Mouse (Mus musculus): Measurements from ENCODE around the gene Ubtd2. TPM values are rescaled to one million over a fixed set of nuclear protein-coding genes. Genes with fewer than 3 reads are reported as not detected.

The Ubtd2 gene
- polyA plus RNA-seq, 1 experiment from 2014 or later = 3.2 TPM

- Histone ChIP-seq H3K36me3 (replicated peaks; ENCODE audit: insufficient read depth, low read length) (no peaks in the 10 kb centered on the region), H3K27me3 (ENCODE audit: insufficient read depth, low read length) (no peaks in the 10 kb centered on the region), H3K4me2 (ENCODE audit: low read depth, low read length) (no peak overlapping the region), H3K27ac (ENCODE audit: low read depth) (no peak overlapping the region), H3K9ac (replicated peaks) (no peak overlapping the region), H3K9me3 (ENCODE audit: low read length) (no peaks in the 10 kb centered on the region), H3K4me1 (ENCODE audit: insufficient read depth) (no peaks in the 10 kb centered on the region), H3K4me3 (ENCODE audit: low read depth, low read length) (no peak overlapping the region)
- ATAC-seq (no peak), DNase-seq (no peak)
- TF ChIP-seq CTCF (IDR thresholded peaks at IDR 0.05; ENCODE audit: low read depth) (no peak), EP300 (IDR thresholded peaks at IDR 0.05; ENCODE audit: low read depth) (no peak)
- 78% methylated on average over 4 of the region's 4 CpGs for WGBS (ENCODE audit: insufficient replicate concordance)
Measured at GRCm38 (mm10) chr11:32424600-32424999, 30.6 kb upstream of the Ubtd2 start.

DNA sequence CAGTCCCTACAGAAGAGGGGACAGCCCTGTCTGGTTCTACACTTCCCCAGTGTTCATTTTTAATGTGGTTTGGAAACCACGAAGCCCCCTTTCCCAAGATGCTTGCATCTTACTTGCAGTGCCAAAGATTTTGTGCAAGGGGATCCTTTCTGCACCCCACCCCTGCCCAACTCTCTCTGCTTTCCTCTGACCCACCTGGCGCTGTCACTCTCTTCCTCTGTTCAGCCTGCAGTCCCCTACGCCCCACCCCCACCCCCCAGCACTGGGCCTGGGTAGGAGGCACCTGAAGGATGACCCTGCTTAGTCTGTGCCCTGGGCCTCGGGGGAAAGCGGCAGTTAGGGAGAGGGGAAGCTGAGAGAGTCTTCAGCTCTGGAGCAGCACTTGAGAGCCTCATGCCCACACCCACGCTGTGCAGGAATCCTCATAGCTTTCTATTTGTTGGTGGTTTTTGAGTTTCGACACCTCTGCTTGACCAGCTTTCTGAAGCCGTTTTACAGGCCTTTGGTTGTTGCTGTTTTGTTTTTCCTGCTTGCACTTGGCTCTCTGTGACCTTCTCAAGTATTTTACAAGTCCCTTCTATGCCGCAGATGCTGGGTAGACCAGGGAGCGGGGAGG is 30.0 kb upstream of the Ubtd2 start:
- Histone ChIP-seq H3K4me2 (ENCODE audit: low read depth, low read length) (no peak overlapping the region), H3K9ac (replicated peaks) (no peak overlapping the region), H3K4me1 (ENCODE audit: insufficient read depth) (no peaks in the 10 kb centered on the region), H3K9me3 (ENCODE audit: low read length) (no peaks in the 10 kb centered on the region), H3K27ac (ENCODE audit: low read depth) (no peak overlapping the region), H3K4me3 (ENCODE audit: low read depth, low read length) (no peak overlapping the region), H3K36me3 (replicated peaks; ENCODE audit: insufficient read depth, low read length) (no peaks in the 10 kb centered on the region), H3K27me3 (ENCODE audit: insufficient read depth, low read length) (no peaks in the 10 kb centered on the region)
- no peak for TF ChIP-seq EP300 (IDR thresholded peaks at IDR 0.05; ENCODE audit: low read depth)
- TF ChIP-seq CTCF (IDR thresholded peaks at IDR 0.05; ENCODE audit: low read depth) = no peak
- no peak for ATAC-seq
- DNase-seq = no peak
- 62% methylated on average over 10 of the region's 10 CpGs for WGBS (ENCODE audit: insufficient replicate concordance)

- Histone ChIP-seq H3K4me1 (ENCODE audit: insufficient read depth) (no peaks in the 10 kb centered on the region), H3K4me3 (ENCODE audit: low read depth, low read length) (no peak overlapping the region), H3K4me2 (ENCODE audit: low read depth, low read length) (no peak overlapping the region), H3K27me3 (ENCODE audit: insufficient read depth, low read length) (no peaks in the 10 kb centered on the region), H3K36me3 (replicated peaks; ENCODE audit: insufficient read depth, low read length) (no peaks in the 10 kb centered on the region), H3K9ac (replicated peaks) (no peak overlapping the region), H3K27ac (ENCODE audit: low read depth) (no peak overlapping the region), H3K9me3 (ENCODE audit: low read length) (no peaks in the 10 kb centered on the region)
- 67% methylated on average over 7 of the region's 7 CpGs for WGBS (ENCODE audit: insufficient replicate concordance)
- DNase-seq = no peak
- TF ChIP-seq CTCF (IDR thresholded peaks at IDR 0.05; ENCODE audit: low read depth) = no peak
- no peak for TF ChIP-seq EP300 (IDR thresholded peaks at IDR 0.05; ENCODE audit: low read depth)
- ATAC-seq = no peak
Measured at GRCm38 (mm10) chr11:32427537-32427936, 27.6 kb upstream of the Ubtd2 start.

DNA sequence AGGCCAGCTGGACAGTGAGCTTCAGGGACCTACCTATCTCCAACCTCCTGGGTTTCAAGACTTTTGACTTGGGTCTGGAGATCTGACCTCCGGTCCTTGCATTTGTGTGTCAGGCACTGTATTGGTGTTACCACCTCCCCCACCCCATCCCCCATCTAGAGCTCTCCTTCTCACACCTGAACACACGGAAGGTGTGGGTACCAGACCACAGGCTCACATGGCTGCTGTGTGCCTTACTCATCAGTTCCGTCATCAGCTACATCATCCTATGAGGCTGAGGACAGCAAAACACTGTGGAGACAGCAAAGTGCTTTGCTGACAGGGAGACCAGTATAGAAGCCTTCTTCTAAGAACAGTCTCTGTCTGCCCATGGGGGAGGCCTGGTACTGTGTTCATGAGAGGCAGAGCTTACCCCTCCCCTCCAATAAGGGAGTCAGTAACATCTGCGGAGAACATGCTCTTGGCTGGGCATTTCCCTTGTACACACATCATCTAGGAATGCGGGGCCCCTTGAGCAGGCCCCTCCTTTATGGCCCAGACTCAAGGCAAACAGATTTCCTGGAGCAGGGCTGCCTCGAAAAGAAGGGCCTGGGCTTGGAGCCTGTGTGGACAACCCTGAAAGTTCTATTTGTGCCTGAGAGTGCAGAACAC is 19.6 kb upstream of the Ubtd2 start:
- Histone ChIP-seq H3K9ac (replicated peaks) (no peak overlapping the region), H3K36me3 (replicated peaks; ENCODE audit: insufficient read depth, low read length) (no peaks in the 10 kb centered on the region), H3K4me2 (ENCODE audit: low read depth, low read length) (no peak overlapping the region), H3K27ac (ENCODE audit: low read depth) (peak overlapping the region; percentile 29; the same call in 1 of the 2 replicates), H3K4me1 (ENCODE audit: insufficient read depth) (no peaks in the 10 kb centered on the region), H3K4me3 (ENCODE audit: low read depth, low read length) (no peak overlapping the region), H3K27me3 (ENCODE audit: insufficient read depth, low read length) (no peaks in the 10 kb centered on the region), H3K9me3 (ENCODE audit: low read length) (no peaks in the 10 kb centered on the region)
- TF ChIP-seq EP300 (IDR thresholded peaks at IDR 0.05; ENCODE audit: low read depth) (0 out of 2 replicates have a peak, but pooled peaks have one; percentile 9), CTCF (IDR thresholded peaks at IDR 0.05; ENCODE audit: low read depth) (no peak)
- ATAC-seq (no peak), DNase-seq (no peak)
- WGBS (ENCODE audit: insufficient replicate concordance) = 65% methylated on average over 6 of the region's 6 CpGs

DNA sequence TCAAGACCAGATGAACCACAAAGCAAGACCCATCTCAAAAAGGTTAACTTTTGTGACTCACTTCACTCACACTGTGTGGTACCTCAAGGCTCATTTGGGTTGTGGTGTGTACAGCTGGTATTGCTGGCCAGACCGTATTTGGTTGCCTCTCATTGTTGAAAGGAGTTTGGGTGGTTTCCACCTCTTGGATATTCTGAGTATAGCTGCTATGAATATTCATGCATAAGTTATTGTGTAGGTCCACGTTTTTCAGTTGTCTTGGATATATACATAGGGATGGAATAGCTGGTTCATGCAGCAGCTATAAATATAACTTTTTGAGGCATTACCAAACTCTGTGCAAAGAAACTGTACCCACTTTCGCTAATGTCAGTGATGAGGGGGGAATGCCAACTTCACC is 12.6 kb upstream of the Ubtd2 start:
- TF ChIP-seq CTCF (IDR thresholded peaks at IDR 0.05; ENCODE audit: low read depth) (no peak), EP300 (IDR thresholded peaks at IDR 0.05; ENCODE audit: low read depth) (no peak)
- Histone ChIP-seq H3K9me3 (ENCODE audit: low read length) (no peaks in the 10 kb centered on the region), H3K4me3 (ENCODE audit: low read depth, low read length) (no peak overlapping the region), H3K9ac (replicated peaks) (no peak overlapping the region), H3K27me3 (ENCODE audit: insufficient read depth, low read length) (no peaks in the 10 kb centered on the region), H3K4me2 (ENCODE audit: low read depth, low read length) (no peak overlapping the region), H3K36me3 (replicated peaks; ENCODE audit: insufficient read depth, low read length) (no peaks in the 10 kb centered on the region), H3K4me1 (ENCODE audit: insufficient read depth) (no peaks in the 10 kb centered on the region), H3K27ac (ENCODE audit: low read depth) (no peak overlapping the region)
- no peak for DNase-seq
- no peak for ATAC-seq
- WGBS (ENCODE audit: insufficient replicate concordance) = 74% methylated on average over 3 of the region's 3 CpGs

- WGBS (ENCODE audit: insufficient replicate concordance) = 41% methylated on average over 1 of the region's 1 CpGs
- no peak overlapping the region for H3K9ac ChIP-seq (replicated peaks)
- DNase-seq (no peak), ATAC-seq (no peak)
- no peaks in the 10 kb centered on the region for H3K36me3 ChIP-seq (replicated peaks; ENCODE audit: insufficient read depth, low read length)
- no peaks in the 10 kb centered on the region for H3K9me3 ChIP-seq (ENCODE audit: low read length)
- H3K4me3 ChIP-seq (ENCODE audit: low read depth, low read length) = no peak overlapping the region
- H3K4me2 ChIP-seq (ENCODE audit: low read depth, low read length) = no peak overlapping the region
- H3K27ac ChIP-seq (ENCODE audit: low read depth) = no peak overlapping the region
- no peak for TF ChIP-seq EP300 (IDR thresholded peaks at IDR 0.05; ENCODE audit: low read depth)
- no peak for TF ChIP-seq CTCF (IDR thresholded peaks at IDR 0.05; ENCODE audit: low read depth)
- no peaks in the 10 kb centered on the region for H3K4me1 ChIP-seq (ENCODE audit: insufficient read depth)
- no peaks in the 10 kb centered on the region for H3K27me3 ChIP-seq (ENCODE audit: insufficient read depth, low read length)
Measured at GRCm38 (mm10) chr11:32444266-32444665, 10.9 kb upstream of the Ubtd2 start.

Measured in liver, postnatal 0 days (tissue).